Mouse (Mus musculus): ENCODE data around the gene Stac2. TPM values are rescaled to one million over a fixed set of nuclear protein-coding genes. Genes with fewer than 3 reads are reported as not detected.

The Stac2 gene
- polyA plus RNA-seq, 1 experiment: 1.7 TPM

GRCm38 (mm10) chr11:98040975-98041374, 12.3 kb downstream of the Stac2 start:
- Histone ChIP-seq H3K27ac (ENCODE audit: insufficient read depth, low read length) (no peak overlapping the region), H3K4me1 (ENCODE audit: control insufficient read depth, insufficient read depth, low read length) (no peaks in the 10 kb centered on the region), H3K4me3 (ENCODE audit: insufficient read depth, low read length) (no peak overlapping the region)
- TF ChIP-seq CTCF (IDR thresholded peaks at IDR 0.05; ENCODE audit: borderline replicate concordance, insufficient read depth, low read length) (no peak), POLR2A (IDR thresholded peaks at IDR 0.05; ENCODE audit: low read depth, low read length) (no peak)

- TF ChIP-seq POLR2A (IDR thresholded peaks at IDR 0.05; ENCODE audit: low read depth, low read length) (no peak), CTCF (IDR thresholded peaks at IDR 0.05; ENCODE audit: borderline replicate concordance, insufficient read depth, low read length) (no peak)
- H3K4me1 ChIP-seq (ENCODE audit: control insufficient read depth, insufficient read depth, low read length): no peaks in the 10 kb centered on the region
- no peak overlapping the region for H3K27ac ChIP-seq (ENCODE audit: insufficient read depth, low read length)
- no peak overlapping the region for H3K4me3 ChIP-seq (ENCODE audit: insufficient read depth, low read length)
These were observed 15.4 kb downstream of the Stac2 start for GRCm38 (mm10) chr11:98037871-98038270.

- TF ChIP-seq POLR2A (IDR thresholded peaks at IDR 0.05; ENCODE audit: low read depth, low read length) (no peak), CTCF (IDR thresholded peaks at IDR 0.05; ENCODE audit: borderline replicate concordance, insufficient read depth, low read length) (no peak)
- Histone ChIP-seq H3K4me3 (ENCODE audit: insufficient read depth, low read length) (no peak overlapping the region), H3K4me1 (ENCODE audit: control insufficient read depth, insufficient read depth, low read length) (no peaks in the 10 kb centered on the region), H3K27ac (ENCODE audit: insufficient read depth, low read length) (no peak overlapping the region)
These were observed 17.3 kb downstream of the Stac2 start for GRCm38 (mm10) chr11:98035977-98036377.

GRCm38 (mm10) chr11:98034840-98035239, 18.4 kb downstream of the Stac2 start:
- TF ChIP-seq POLR2A (IDR thresholded peaks at IDR 0.05; ENCODE audit: low read depth, low read length): no peak
- TF ChIP-seq CTCF (IDR thresholded peaks at IDR 0.05; ENCODE audit: borderline replicate concordance, insufficient read depth, low read length): no peak
- H3K4me3 ChIP-seq (ENCODE audit: insufficient read depth, low read length): no peak overlapping the region
- no peaks in the 10 kb centered on the region for H3K4me1 ChIP-seq (ENCODE audit: control insufficient read depth, insufficient read depth, low read length)
- H3K27ac ChIP-seq (ENCODE audit: insufficient read depth, low read length): no peak overlapping the region

- Histone ChIP-seq H3K4me3 (ENCODE audit: insufficient read depth, low read length) (no peak overlapping the region), H3K27ac (ENCODE audit: insufficient read depth, low read length) (no peak overlapping the region), H3K4me1 (ENCODE audit: control insufficient read depth, insufficient read depth, low read length) (no peaks in the 10 kb centered on the region)
- TF ChIP-seq POLR2A (IDR thresholded peaks at IDR 0.05; ENCODE audit: low read depth, low read length) (no peak), CTCF (IDR thresholded peaks at IDR 0.05; ENCODE audit: borderline replicate concordance, insufficient read depth, low read length) (no peak)
These were observed 19.2 kb downstream of the Stac2 start for GRCm38 (mm10) chr11:98034061-98034460.

GRCm38 (mm10) chr11:98031443-98031770, 21.9 kb downstream of the Stac2 start:
- no peak overlapping the region for H3K27ac ChIP-seq (ENCODE audit: insufficient read depth, low read length)
- peak; percentile 36; the same call in 1 of the 2 replicates for TF ChIP-seq POLR2A (IDR thresholded peaks at IDR 0.05; ENCODE audit: low read depth, low read length)
- TF ChIP-seq CTCF (IDR thresholded peaks at IDR 0.05; ENCODE audit: borderline replicate concordance, insufficient read depth, low read length): peak; percentile 64; the same call in 1 of the 2 replicates
- no peak overlapping the region for H3K4me3 ChIP-seq (ENCODE audit: insufficient read depth, low read length)
- peaks cover 4% of the 10 kb centered on the region; the same call in 1 of the 2 replicates for H3K4me1 ChIP-seq (ENCODE audit: control insufficient read depth, insufficient read depth, low read length)

- Histone ChIP-seq H3K4me1 (ENCODE audit: control insufficient read depth, insufficient read depth, low read length) (peaks cover 4% of the 10 kb centered on the region; the same call in 1 of the 2 replicates), H3K27ac (ENCODE audit: insufficient read depth, low read length) (no peak overlapping the region), H3K4me3 (ENCODE audit: insufficient read depth, low read length) (no peak overlapping the region)
- no peak for TF ChIP-seq CTCF (IDR thresholded peaks at IDR 0.05; ENCODE audit: borderline replicate concordance, insufficient read depth, low read length)
These were observed 22.4 kb downstream of the Stac2 start for GRCm38 (mm10) chr11:98030701-98031442.

- peaks cover 4% of the 10 kb centered on the region; the same call in 1 of the 2 replicates for H3K4me1 ChIP-seq (ENCODE audit: control insufficient read depth, insufficient read depth, low read length)
- H3K27ac ChIP-seq (ENCODE audit: insufficient read depth, low read length): peak overlapping the region; percentile 50
- no peak for TF ChIP-seq CTCF (IDR thresholded peaks at IDR 0.05; ENCODE audit: borderline replicate concordance, insufficient read depth, low read length)
- TF ChIP-seq POLR2A (IDR thresholded peaks at IDR 0.05; ENCODE audit: low read depth, low read length): no peak
- H3K4me3 ChIP-seq (ENCODE audit: insufficient read depth, low read length): peak overlapping the region; percentile 90
These were observed 25.5 kb downstream of the Stac2 start for GRCm38 (mm10) chr11:98027785-98028184.

GRCm38 (mm10) chr11:98027297-98027688, 26.0 kb downstream of the Stac2 start:
- Histone ChIP-seq H3K4me1 (ENCODE audit: control insufficient read depth, insufficient read depth, low read length) (peaks cover 4% of the 10 kb centered on the region; the same call in 1 of the 2 replicates), H3K4me3 (ENCODE audit: insufficient read depth, low read length) (peak overlapping the region; percentile 90)
- TF ChIP-seq POLR2A (IDR thresholded peaks at IDR 0.05; ENCODE audit: low read depth, low read length) (no peak), CTCF (IDR thresholded peaks at IDR 0.05; ENCODE audit: borderline replicate concordance, insufficient read depth, low read length) (no peak)

GRCm38 (mm10) chr11:98026570-98027296, 26.5 kb downstream of the Stac2 start, which contains the start of gene Rpl19:
Gene Rpl19, plus strand, starts transcription at chr11:98026710.
- H3K4me3 ChIP-seq (ENCODE audit: insufficient read depth, low read length): peak within 1 kb of the TSS; percentile 90
- peak within 1 kb of the TSS; percentile 90 for H3K27ac ChIP-seq (ENCODE audit: insufficient read depth, low read length)
- H3K4me1 ChIP-seq (ENCODE audit: control insufficient read depth, insufficient read depth, low read length): peaks cover 4% of the 10 kb centered on the region; the same call in 1 of the 2 replicates
- TF ChIP-seq CTCF (IDR thresholded peaks at IDR 0.05; ENCODE audit: borderline replicate concordance, insufficient read depth, low read length) (no peak), POLR2A (IDR thresholded peaks at IDR 0.05; ENCODE audit: low read depth, low read length) (peak; percentile 91)

More at GRCm38 (mm10) chr11:98027297-98027688, 26.0 kb downstream of the Stac2 start:
- H3K27ac ChIP-seq (ENCODE audit: insufficient read depth, low read length): peak overlapping the region; percentile 50

Measured in embryonic fibroblast, embryonic 13.5 days (primary cell).